Mouse (Mus musculus) fibroblast of lung, adult 2 months (primary cell): ENCODE measurements at regions not wholly inside any gene's neighbourhood (a gene's known extent, or its start where the extent isn't known, plus 50 kb on each side); places are given as distances from the start of the nearest gene placed in this dataset.
A peak's percentile ranks its signal among the peaks of the same experiment; 100 is the strongest.
"Not testable (repeated sequence)": the region's sequence is repeated elsewhere in the genome, so short reads cannot be mapped to it uniquely, and the experiment has no call there.

Source experiments
- DNase-seq: peaks from one replicate; pipeline ENCODE4 v3.0.0-alpha.2; 2011; ENCODE audit warnings: low read depth

DNA sequence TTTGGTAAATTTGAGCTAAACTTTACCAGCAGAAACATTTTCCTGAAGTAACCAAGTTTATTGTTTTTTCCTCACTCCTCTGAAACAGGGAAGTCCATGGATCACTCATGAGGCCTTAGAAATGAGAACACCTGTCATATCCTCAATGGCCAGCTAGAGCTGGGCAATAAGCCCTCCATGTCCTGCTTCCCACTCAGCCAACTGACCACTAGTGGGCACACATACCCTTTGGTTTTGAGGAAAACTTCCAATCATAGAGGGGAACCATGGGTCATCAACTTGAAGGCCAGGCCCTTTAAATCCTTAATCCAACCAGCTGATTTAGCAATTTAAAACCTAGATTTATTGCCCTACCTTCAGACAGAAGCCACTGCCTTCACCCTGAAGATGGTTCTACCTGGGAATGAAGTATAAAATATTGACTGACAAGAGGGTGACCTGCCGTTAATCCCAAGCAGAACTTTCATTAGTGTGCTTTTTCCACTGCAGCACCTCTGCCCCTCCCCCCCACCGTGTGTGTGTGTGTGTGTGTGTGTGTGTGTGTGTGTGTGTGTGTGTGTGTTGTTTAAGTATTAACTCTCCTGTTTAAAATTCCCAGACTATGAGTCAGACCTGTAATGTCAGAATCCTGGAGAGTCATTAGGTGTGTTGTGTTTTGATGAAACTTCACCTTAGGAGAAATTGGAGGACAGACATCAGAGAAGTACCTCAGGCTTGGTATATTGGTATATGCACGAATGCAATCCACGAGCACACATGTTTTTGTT lies 312.3 kb downstream of the Hdgfl1 start:
- DNase-seq: no peak

DNA sequence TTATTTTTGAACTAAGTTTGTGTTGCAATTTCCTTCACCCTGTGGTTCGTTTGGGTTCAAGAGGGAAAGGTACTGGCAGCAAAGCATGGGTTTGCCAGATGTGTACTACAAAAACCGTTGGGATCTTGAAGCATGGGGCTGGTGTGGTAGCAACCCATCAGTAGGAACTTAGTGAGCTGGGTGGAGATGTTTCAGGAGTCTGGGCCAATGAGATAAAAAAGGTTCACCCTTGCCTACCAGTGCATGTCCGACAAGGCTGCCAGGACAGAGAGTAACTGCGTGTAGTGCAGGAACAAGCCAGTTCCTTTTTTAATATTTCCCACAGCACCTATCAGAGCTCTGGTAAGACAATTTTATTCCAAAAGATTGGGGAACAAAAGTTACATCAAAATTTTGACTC lies 343.3 kb downstream of the Hdgfl1 start:
- DNase-seq: no peak

DNA sequence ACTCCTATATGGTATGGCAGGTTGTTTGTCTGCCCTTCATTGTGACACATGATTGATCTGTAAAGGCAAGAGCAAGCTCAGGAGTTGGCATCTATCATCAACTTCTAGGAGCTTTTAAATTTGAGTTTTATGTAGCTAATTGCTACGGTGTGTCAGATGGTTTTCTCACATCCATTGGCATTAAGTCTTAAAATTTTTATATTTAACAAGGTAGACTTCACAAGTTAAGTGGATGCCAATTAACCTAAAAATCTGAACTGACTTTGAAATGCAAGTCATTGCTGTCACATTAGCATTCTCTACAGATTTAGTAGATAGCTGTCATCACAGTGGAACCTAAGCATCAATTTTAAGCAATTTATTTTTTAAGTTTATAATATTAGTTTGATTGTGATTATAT lies 345.5 kb downstream of the Hdgfl1 start:
- DNase-seq: no peak

DNA sequence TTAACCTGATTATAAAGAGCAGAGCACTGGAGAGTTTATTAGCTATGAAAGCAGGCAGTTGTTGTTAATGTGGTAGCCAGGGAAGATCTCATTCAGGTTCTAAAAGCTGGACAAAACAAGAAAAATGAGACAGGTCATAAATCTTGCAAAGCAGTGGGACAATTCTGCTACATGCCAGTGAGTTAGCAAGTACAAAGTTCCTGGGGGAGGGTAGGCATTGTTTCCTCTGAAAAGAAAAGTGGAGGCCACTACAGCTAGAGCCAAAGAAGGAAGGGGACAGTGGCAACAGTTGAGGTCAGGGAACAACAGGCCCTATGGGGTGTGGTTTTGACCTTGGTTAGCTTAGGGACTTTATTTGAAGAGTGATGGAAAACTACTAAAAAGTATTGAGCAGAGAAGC lies 364.2 kb downstream of the Hdgfl1 start:
- no peak for DNase-seq

DNA sequence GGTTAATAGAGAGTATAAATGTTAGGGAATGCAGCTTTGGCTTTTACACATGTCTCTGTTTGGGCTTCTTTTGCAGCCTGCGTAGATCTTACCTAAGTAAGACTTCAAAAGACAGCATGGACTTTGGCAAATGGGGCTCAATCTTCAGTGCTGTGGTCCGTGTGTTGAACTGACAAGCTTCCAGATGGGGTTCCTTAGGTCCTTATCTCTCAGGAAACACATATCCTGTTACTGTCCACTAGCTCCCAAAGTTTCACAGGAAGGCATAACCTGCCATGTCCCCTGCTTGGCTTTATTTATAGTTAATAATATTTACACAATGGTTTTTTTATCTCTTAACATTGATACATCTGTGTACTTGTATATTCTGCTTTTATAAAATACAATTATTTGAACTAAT lies 365.3 kb downstream of the Hdgfl1 start:
- no peak for DNase-seq

DNA sequence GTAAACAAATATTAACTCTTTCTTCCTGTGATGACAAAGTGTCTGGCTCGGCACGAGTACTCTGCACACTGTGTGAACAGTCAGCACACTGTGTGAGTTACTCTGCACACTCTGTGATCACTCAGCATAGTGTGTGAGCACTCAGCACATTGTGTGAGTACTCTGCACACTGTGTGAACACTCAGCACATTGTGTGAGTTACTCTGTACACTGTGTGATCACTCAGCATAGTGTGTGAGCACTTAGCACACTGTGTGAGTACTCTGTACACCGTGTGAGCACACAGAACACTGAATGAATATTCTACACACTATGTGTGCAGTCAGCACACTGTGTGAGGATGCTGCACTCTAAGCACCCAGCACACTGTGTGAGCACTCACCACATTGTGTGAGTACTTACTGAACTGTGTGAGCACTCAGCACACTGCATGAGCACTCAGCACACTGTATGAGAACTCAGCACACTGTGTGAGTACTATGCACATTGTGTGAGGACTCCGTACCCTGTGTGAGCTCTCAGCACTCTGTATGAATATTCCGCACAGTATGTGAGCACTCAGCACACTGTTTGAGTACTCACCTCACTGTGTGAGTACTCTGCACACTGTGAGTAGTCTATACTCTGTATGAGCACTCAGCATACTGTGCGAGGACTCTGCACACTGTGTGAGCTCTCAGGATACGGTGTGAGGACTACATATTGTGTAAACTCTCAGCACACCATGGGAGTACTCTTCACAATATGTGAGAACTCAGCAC lies 381.9 kb downstream of the Hdgfl1 start:
- no peak for DNase-seq

DNA sequence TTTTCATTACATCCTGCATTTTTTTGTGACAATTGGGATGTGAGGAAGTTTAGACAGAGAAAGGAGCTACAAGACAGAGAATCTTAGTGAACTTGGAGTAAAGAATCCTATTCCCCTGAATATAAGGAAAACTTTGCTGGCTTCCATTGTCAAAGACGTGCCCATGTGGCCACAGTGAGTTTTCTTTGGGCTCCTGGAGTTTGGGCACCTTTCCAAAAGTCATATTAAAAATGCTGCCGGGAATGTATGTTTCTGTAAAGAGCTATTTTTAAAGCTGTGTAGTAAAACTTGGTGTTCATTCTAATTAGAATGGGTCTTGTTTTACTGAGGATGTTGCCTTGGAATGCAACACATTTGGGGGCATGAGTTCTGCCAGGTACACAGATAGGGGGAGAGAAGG lies 387.3 kb downstream of the Hdgfl1 start:
- no peak for DNase-seq

DNA sequence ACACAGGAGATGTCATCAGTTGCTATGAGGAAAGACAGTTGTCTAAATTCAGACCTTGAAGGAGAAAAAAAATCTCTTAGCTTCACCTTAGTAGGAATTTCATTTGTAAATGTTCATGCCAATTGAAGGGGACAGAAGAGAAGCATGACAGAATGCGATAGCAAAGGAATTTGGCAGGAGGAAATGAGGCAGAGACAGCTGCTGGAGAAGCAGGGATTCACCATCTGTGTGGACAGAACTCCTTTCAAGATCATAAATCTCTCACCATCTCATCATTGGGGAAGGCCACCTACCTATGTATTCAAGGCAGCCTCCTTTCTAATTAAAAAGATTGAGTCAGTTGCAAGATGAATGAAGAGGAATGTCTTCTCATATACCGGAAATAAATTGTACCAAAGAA lies 387.8 kb downstream of the Hdgfl1 start:
- DNase-seq: no peak

DNA sequence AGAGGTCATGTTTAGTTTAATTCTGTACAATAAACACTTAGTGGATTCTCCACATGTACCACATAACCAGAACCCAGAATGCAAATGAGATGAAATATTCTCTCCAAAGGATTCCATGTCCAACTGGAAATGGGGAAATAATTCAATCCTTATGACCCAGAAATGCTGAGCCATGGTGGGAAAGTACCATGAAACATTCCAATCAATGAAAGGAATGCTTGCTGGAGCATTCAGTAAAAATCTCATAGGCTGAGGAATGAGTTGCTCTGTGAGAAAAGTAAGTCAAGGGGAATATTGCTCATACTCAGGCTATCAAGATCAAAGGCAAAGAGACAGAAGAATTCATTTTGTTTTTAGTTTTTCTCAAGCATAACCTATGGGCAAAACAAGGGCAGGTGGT lies 394.4 kb downstream of the Hdgfl1 start:
- DNase-seq: peak; percentile 54

DNA sequence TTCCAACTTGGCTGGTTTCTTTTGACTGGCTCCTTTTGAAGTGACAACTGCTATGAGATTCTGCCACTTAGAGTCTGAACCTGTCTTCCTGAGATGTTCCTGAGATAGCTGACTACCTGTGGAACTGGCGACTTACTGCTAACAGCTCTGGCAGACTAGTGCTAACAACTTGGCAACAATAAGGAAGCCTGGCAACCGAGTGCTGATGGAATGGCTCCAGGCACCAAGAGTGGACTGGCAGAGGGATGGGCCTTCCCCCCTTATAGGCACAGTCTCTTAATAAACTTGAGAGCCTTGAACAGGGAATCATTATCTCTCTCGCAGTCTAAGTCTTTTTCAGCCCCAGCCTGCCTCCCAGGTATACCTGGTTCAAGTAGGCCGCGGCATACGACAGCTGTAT lies 404.1 kb downstream of the Hdgfl1 start:
- not testable (repeated sequence) for DNase-seq

DNA sequence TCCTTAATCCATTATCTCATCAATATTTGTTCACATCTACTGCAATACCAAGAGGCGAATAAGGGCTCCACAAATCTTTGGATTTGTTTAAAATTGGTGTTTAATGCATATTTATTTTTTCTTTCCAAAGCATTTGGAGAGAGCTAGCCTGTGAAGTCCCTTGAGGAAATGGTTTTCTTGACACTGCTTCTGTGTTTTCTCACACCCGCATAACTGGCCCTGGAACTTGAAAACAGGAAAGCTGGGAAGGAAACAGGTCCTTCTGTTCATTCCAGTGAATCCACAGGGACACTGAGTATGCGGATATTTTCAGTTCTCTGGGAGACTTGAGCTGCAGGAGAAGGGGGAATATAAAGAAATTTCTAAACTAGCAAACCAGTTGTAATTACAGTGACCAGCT lies 413.6 kb downstream of the Hdgfl1 start:
- DNase-seq: no peak

DNA sequence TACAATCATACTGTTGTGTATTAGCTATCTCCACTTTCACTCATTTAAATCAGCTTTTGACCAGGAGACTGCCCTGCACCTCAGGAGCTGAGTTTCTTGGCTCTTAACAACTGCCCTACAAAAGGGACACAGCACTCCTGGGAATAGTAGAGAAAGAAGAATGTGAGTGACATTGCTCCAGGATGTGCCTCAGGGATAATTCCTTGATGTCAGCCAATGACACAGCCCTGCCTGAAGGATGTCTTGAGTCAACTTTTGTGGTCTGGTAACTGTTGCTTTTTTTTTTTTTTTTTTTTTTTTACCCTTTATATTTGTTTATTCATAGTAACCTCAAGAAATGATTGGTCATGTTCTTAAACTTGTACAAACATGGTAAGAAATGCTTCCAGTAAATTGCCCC lies 415.5 kb downstream of the Hdgfl1 start:
- no peak for DNase-seq

DNA sequence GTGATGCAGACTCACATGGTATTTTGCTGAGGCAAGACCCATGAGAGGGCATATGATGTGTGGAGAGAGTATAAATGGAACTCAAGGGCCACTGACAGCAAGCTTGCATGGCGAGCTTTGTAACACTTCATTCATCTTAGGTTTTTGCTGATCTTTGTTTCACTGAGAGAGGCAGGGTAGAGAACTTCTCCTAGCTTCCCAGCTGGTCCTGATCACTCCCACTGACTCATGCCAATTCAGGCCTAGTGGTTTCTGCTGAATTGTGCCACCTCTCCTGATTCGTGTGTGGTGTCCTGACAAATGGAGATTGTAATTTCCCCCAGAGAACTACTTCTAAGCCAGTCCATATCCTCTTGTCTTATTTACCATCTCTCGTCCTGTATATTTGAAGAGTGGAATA lies 419.5 kb downstream of the Hdgfl1 start:
- no peak for DNase-seq

DNA sequence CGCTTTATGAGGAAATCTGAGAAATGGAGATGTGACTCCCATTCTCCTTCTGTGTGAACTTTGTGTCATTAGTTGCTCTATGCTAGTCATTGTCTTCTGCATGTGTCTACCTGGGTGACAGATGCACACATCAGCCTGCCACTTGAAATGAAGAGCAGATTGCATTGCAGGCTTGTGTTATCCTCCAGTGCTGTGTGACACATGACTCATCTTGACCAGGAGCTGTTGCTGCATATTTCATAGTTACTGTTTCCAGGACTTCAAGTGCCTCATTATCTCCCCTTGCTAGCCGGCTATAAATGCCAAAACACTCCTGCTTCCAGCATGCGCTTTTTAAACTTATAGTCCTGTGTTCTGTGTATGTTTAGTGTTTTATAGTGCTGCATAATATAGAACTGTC lies 431.2 kb downstream of the Hdgfl1 start:
- no peak for DNase-seq

DNA sequence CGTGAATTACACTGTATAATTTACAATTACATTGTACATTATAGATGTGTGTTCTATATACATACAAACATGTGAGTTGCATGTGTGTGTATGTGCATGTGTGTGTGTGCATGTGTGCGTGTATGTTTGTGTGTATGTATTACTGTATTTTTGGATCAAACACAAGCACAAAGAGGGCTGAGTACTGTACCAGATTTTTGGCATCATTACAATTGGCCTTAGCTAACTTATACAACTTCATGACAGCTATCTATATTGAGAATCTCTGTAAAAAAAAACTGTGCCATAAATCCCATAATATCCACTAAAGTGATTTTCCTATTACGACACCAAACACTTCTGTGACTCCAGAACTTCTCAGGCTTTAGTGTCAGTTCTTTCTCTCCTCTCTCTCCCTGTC lies 444.9 kb downstream of the Hdgfl1 start:
- no peak for DNase-seq

DNA sequence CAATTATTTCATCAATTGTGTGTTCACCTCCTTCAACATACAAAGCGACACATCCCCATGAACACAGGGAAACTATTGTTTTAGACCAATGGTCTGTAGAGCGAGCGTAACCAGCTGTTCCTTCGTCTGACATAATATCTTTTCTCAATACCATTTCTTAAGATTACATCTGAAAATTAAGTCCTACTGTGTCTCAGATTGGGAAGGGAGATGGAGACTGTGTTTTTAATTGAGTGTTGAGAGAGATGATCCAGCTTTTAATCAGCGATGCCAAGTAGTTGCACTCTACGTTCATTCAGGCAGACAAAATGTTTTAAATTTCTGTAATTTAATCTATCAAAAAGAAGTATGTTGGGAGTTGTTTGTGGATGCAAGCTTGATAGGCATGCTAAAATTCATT lies 445.3 kb downstream of the Hdgfl1 start:
- DNase-seq: no peak

DNA sequence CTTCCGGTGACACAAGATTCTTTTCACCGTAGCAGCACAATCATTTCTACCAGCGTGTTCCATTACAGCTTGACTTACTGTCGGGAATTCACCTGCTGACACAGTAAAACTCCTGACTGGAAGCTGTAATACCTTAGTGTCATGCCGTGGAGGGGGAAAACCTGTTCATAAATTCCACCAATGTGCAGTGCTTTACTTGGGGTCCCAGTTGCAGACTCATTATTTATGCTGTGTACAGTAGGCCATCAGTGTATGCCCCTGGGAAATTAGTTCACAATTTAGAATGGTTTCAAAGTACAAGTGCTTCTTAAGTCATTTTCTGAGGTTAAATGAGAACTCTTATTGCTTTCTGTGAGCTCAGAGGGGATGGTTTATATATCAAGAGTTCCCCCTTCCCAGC lies 451.4 kb downstream of the Hdgfl1 start:
- no peak for DNase-seq

DNA sequence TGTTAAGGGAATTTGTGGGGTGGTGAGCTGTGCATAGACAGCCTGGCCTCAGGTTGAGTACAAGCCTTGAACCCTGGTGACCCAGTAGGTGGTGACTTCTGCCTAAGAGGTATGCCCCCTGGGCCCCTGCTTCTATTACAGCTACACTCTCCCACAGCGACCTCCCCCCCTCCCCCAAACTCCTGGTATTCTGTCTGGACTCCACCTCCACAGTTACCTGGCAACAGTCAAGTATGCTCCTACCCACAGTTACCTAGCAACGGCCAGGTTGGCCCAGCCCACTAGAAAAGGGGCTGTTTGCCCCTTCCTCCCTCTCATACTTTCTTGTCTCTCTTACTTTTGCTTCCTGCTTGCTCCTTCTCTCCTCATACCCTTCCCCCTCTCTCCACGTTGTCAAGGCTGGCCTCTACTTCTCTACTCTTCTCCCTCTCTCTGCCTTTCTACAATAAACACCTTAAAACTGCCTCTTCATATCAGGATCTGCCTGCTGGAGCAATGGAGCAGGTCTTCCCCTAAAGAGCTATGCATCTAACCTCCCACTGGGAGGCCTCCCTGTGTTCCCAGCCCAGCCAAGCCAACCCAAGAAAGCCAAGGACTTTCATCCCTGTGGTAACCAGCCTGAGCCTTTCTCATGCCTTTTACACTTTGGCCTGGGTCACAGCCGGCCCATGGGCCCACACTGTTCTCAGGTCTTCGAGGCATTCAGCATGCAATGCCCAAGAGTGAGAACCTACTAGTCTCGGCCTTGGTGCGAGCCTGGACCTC lies 457.5 kb downstream of the Hdgfl1 start:
- no peak for DNase-seq

DNA sequence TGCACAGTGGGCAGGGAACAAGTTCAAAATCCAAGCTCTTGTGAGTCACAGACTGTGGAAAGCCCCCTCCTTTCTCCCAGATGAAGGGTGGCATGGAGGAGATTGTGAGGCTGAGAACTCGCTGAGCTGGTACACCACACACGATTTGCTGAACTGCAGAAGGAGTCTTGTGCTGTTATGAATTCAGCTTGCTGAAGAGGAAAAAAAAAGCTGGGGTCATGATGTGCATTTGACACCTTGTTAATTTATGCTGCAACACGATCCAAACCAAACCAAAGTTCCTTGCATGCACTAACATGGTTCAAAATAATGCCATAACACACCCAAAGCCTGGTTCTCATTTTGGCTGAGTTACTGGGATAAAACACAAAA lies 485.9 kb downstream of the Hdgfl1 start:
- peak; percentile 25 for DNase-seq

DNA sequence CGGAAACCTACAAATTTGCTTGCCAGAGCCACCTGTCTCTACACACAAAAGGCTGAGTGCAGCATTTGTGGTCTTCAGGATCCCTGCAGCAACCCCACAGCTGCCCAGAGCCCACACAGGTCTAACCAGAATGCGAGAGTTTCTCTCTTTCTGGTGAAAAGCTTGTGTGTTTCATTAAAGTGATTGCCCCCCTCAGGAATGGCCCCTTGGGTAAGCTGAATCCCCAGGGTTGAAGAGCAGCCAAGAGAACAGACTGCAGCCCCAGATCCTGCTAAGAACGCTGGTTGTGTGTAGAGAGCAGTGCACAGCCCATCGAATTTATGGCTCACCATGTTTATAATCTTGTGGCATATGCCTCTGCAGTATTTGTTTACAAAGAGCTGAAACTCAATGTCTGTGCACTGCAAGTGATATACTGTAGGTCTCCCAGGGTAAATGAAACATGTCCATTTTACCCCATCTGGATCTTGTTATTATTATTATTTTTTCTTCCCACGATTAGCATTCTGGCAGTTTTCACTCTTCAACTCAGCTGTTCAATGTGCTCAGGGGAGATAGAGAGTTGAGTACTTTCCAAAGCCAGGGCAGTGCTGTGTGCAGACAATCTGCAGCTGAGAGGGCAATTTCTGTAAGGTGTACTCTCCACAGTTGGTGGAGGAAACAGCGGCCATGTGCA lies 486.4 kb downstream of the Hdgfl1 start:
- peak; percentile 13 for DNase-seq

DNA sequence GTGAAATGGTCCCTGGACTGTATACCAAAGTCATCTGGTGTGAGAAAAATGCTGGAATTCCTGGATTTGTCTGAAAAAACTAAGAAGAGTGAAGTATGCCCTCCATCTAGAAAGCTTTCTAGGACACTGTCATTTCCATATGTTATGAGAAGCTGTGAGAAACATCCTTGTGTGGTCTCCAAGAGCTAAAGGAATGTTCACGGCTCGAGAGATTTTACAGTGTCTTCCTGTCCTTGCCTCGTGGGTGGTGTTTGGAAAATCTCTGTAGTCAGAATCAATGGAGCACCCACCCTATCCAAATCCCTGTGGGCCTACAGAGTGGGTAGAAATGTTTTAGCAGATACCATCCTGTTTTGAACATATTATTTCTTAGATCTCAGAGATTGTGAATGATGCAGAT lies 487.7 kb downstream of the Hdgfl1 start:
- DNase-seq: no peak

DNA sequence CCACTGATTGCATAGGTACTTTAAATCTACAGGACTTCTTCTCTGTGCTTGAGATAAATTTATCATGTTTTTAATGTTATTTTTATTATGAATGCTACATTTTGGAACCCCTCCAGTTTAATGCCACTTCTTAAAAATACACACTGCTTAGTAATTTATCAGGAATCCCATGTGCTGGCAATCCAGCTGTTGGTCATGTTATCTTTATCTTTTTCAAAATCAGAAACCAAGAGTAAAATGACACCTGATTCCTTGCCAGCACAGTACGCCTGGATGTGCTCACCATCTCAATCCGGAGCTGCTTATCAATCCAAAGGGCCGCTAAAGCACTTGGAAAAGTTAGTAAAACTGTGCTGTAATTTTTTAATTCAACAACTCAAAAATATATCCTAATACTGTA lies 497.1 kb downstream of the Hdgfl1 start:
- DNase-seq: peak; percentile 4

DNA sequence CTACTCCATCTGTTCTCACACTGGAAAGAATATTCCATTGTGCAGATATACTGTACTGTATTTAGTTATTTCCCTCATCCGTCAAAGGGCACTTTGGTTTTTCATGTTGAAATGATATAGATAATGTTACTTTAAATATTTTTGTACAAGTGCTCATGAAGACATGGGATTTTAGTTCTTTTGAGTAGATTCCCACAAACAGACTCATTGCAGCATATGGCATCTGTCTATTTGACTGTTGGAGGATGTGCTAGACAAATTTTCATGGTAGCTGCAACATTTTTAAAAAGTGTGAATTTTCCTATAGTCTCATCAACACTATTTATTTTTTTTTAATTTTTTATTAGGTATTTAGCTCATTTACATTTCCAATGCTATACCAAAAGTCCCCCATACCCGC lies 502.5 kb downstream of the Hdgfl1 start:
- no peak for DNase-seq
